Mouse (Mus musculus) thymus, postnatal 0 days (tissue): Measurements from ENCODE around the gene Olfr1086. TPM values are rescaled to one million over a fixed set of nuclear protein-coding genes. Genes with fewer than 3 reads are reported as not detected.
"Not testable (repeated sequence)": the region's sequence is repeated elsewhere in the genome, so short reads cannot be mapped to it uniquely, and the experiment has no call there.

Experiments
- DNase-seq: peaks from one replicate; pipeline ENCODE4 v3.0.0-alpha.2; 2015; ENCODE audit warnings: low spot score
- polyA plus RNA-seq: library from polyadenylated mRNA; unstranded; fragments of >200 nt; fragmentation: Nextera tagmentation; extraction: Ambion mirVana; gene quantifications from 2 replicates; pipeline ENCODE4 v1.2.1, GENCODE M21; 2015

The Olfr1086 gene
- polyA plus RNA-seq, result not detected in 2 replicates

DNA sequence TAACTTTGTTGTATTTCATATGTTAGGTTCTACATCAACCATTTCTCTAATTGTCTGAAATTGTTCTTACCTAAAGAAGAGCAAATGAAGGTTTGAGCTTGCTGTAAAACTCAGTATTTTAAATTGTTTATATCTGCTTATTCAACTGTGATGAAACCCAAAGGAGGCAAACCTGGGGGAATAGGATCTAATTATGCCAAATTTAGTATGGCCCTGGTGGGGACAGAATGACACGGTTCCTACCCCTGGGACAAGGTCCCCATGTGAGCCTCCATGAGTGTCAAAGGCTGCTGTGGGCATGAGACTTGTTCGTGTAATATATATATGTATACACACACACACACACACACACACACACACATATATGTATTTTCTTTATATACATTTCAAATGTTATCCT is at the start of gene Olfr1086:
Gene Olfr1086, minus strand, starts transcription at position 101 of the 400 bp plus-strand sequence.
- DNase-seq, result no peak

DNA sequence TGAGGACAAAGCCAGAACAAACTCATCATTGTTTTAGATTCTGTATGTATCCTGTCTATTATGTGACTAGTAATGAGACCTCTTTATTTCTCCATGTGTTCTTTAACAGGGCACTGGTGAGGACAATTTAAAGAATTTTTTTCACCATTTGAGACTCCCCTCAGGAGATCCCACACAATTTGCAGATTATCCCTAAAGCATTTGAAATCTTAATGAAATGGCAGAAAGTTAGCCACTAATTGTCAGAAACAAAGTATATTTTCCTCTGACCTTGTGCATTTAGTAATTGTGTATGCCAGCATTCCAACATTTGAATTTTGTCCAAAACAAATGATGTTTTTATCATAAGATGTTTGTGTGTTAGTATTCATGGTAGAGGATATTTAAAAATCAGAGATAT is 18.4 kb upstream of the Olfr1086 start, which contains the start of gene Olfr1087:
Gene Olfr1087, minus strand, starts transcription at position 101 of the 400 bp plus-strand sequence.
- DNase-seq, result no peak

DNA sequence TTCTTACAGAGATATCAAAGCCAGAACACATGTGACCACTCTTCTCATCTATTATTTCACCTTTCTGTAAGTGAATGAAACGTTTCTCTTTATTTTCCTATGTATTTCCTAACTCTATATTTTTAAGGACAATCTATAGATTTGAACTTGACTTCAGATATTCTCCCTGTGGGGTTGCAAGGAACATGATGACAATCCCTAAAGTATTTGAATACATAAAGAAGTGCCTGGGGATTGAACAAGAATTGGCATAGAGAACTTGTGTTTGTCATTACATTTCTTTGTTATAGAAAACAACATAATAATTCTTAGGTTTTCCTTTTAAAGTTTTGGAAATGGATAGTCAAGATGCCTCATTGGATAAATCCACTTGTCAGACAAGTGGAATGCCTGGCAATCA is 18.0 kb downstream of the Olfr1086 start, which contains the start of gene Olfr1085:
Gene Olfr1085, minus strand, starts transcription at position 101 of the 400 bp plus-strand sequence.
- no peak for DNase-seq

DNA sequence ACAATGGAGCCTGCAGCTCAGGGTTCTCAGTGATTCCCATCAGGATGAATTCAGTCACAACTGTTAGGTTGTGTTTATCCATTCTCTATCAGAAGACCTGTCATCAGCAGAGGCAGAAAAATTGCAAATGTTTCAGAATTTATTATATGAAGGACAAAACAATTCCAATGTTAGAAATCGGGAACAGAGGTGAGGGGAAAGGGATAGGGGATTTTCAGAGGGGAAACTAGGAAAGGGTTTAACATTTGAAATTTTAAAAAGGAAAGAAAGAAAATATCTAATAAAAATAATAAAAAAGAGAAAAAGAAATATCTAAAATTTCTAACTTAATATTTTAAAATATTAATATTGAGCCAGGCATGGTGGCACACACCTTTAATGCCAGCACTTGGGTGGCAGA is 40.3 kb downstream of the Olfr1086 start, which contains the start of gene Olfr1084:
Gene Olfr1084, minus strand, starts transcription at position 101 of the 400 bp plus-strand sequence.
- not testable (repeated sequence) for DNase-seq

Other genes with a start within 250 kb of the Olfr1086 start
- not detected in 2 replicates for gene Olfr1065, start 229.5 kb downstream of the Olfr1086 start, polyA plus RNA-seq
- gene Olfr1066, start 223.8 kb downstream of the Olfr1086 start, polyA plus RNA-seq, result not detected in 2 replicates
- gene Olfr228, start 192.7 kb downstream of the Olfr1086 start, polyA plus RNA-seq, result not detected in 2 replicates
- gene Olfr1076, start 171.6 kb downstream of the Olfr1086 start, polyA plus RNA-seq, result not detected in 2 replicates
- gene Olfr1079, start 137.6 kb downstream of the Olfr1086 start, polyA plus RNA-seq, result not detected in 2 replicates
- not detected in 2 replicates for gene Olfr1080, start 121.9 kb downstream of the Olfr1086 start, polyA plus RNA-seq
- not detected in 2 replicates for gene Olfr1082, start 81.1 kb downstream of the Olfr1086 start, polyA plus RNA-seq
- not detected in 2 replicates for gene Olfr1084, start 40.4 kb downstream of the Olfr1086 start, polyA plus RNA-seq
- gene Olfr1085, start 18.1 kb downstream of the Olfr1086 start, polyA plus RNA-seq, result not detected in 2 replicates
- not detected in 2 replicates for gene Olfr1087, start 18.3 kb upstream of the Olfr1086 start, polyA plus RNA-seq
- gene Olfr1089, start 53.6 kb upstream of the Olfr1086 start, polyA plus RNA-seq, result not detected in 2 replicates
- gene Olfr1090, start 78.9 kb upstream of the Olfr1086 start, polyA plus RNA-seq, result not detected in 2 replicates
- not detected in 2 replicates for gene Olfr1093, start 102.4 kb upstream of the Olfr1086 start, polyA plus RNA-seq
- not detected in 2 replicates for gene Olfr141, start 129.9 kb upstream of the Olfr1086 start, polyA plus RNA-seq
- gene Olfr1094, start 144.6 kb upstream of the Olfr1086 start, polyA plus RNA-seq, result not detected in 2 replicates
- not detected in 2 replicates for gene Olfr1095, start 171.6 kb upstream of the Olfr1086 start, polyA plus RNA-seq
- not detected in 2 replicates for gene Gm13723, start 194.7 kb upstream of the Olfr1086 start, polyA plus RNA-seq
- not detected in 2 replicates for gene Olfr1097, start 212.1 kb upstream of the Olfr1086 start, polyA plus RNA-seq
- gene Olfr1098, start 244.5 kb upstream of the Olfr1086 start, polyA plus RNA-seq, result not detected in 2 replicates